Mouse (Mus musculus): Measurements from ENCODE around the gene Dlx2.

GRCm38 (mm10) chr2:71577059-71577458 lies 30.5 kb upstream of the Dlx2 start:
- no peak for TF ChIP-seq GATA1 (IDR thresholded peaks at IDR 0.05; ENCODE audit: low read length)
- no peak for TF ChIP-seq TAL1 (IDR thresholded peaks at IDR 0.05; ENCODE audit: low read length)
